Mouse (Mus musculus): Measurements from ENCODE around the gene Uqcc1. TPM values are rescaled to one million over a fixed set of nuclear protein-coding genes. Genes with fewer than 3 reads are reported as not detected.

Uqcc1 gene
- total and polyA plus RNA-seq, 3 experiments = 35.3 to 55.2 (median 49.8) TPM

DNA sequence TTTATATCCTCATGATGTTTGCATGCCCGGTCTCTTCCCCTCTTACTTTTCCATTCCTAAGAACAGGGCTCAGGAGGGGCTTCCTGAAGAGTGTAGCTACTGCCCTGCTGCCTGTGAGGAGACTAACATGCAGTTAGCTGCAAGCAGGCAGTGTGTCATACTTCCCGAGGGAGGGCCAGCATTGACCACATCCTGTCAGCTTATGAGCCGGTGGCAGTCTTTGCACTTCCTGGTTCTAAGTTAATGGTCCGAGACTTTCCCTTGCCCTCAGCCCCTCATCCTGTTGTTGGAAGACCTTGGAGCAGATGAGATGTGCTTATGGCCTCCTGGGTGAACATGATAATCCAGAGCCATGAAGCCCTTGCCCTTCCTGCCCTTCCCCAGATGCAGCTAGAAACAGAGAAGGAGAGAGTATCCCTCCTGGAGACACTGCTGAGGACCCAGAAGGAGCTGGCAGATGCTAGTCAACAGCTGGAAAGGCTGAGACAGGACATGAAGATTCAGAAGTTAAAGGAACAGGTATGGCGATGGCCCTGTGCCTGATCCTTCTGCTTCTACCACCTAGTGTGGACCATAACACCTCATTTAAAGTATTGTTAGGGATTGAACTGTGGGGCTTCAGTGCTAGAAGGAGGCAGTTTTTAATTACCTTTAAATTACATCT is 49.4 kb upstream of the Uqcc1 start:
- Histone ChIP-seq H3K36me3 (replicated peaks in 1 of 2; ENCODE audit: control insufficient read depth in 1 of 2, insufficient read depth in 1 of 2, low read length in 1 of 2) (peaks cover 43 to 61% of the 10 kb centered on the region in 2 experiments), H3K4me1 (ENCODE audit: control insufficient read depth in 1 of 2, insufficient read depth in 2 of 2) (peaks cover 0 to 48% of the 10 kb centered on the region in 2 experiments; a peak in 2 of 4 replicates), H3K9ac (ENCODE audit: insufficient read depth, low read depth) (peak overlapping the region; percentile 76), H3K27me3 (replicated peaks) (no peaks in the 10 kb centered on the region), H3K4me3 (replicated peaks in 1 of 3; ENCODE audit: low read depth in 2 of 3, low read length in 2 of 3, poor library complexity in 1 of 3) (peak overlapping the region; percentile 48 to 72 (median 62)), H3K79me2 (replicated peaks; ENCODE audit: control insufficient read depth, extremely low read depth, insufficient read depth, poor library complexity, severe bottlenecking) (peaks cover 12% of the 10 kb centered on the region), H3K4me2 (ENCODE audit: insufficient read depth, low read depth, poor library complexity, severe bottlenecking) (peak overlapping the region; percentile 88), H3K27ac (ENCODE audit: insufficient read depth, low read depth) (peak overlapping the region; percentile 55), H3K9me3 (replicated peaks; ENCODE audit: low read length) (no peaks in the 10 kb centered on the region)
- dilution Hi-C loops (cut with MboI; ENCODE audit: extremely low pct_ligation_motif_present, extremely low pct_unique_long_range_greater_than_20kb, low sequenced_read_pairs) = no loop called here
- in situ Hi-C loops (cut with MboI; ENCODE audit: low pct_ligation_motif_present, low pct_unique_long_range_greater_than_20kb, low sequenced_read_pairs) = loop anchor here (25.0 kb wide), 1 partner anchor 308 kb away; no protein-coding TSS in a partner anchor
- TF ChIP-seq POLR2A (IDR thresholded peaks at IDR 0.05; ENCODE audit: low read depth, low read length) (peak; percentile 82), ELF1 (IDR thresholded peaks at IDR 0.05; ENCODE audit: low read depth, low read length) (peak; percentile 97), RCOR1 (conservative IDR thresholded peaks at IDR 0.05; ENCODE audit: low read depth, low read length) (no peak), MXI1 (IDR thresholded peaks at IDR 0.05; ENCODE audit: low read depth, low read length) (peak; percentile 87), SIN3A (IDR thresholded peaks at IDR 0.05; ENCODE audit: low read length) (peak; percentile 93; the same call in 1 of the 2 replicates), E2F4 (IDR thresholded peaks at IDR 0.05; ENCODE audit: insufficient replicate concordance, low read depth, low read length) (no peak), MAX (IDR thresholded peaks at IDR 0.05; ENCODE audit: low read length) (peak; percentile 61; the same call in 1 of the 2 replicates), GABPA (IDR thresholded peaks at IDR 0.05; ENCODE audit: insufficient replicate concordance, low read depth, low read length) (no peak), ZC3H11A (IDR thresholded peaks at IDR 0.05; ENCODE audit: low read depth, low read length) (no peak), NRF1 (IDR thresholded peaks at IDR 0.05; ENCODE audit: low read depth, low read length) (no peak), TBP (conservative IDR thresholded peaks at IDR 0.05; ENCODE audit: low read depth, low read length) (peak; percentile 91), SMC3 (IDR thresholded peaks at IDR 0.05; ENCODE audit: low read depth, low read length) (no peak), USF1 (IDR thresholded peaks at IDR 0.05; ENCODE audit: low read depth, low read length) (no peak), BHLHE40 (IDR thresholded peaks at IDR 0.05; ENCODE audit: low read depth, low read length) (peak; percentile 16; the same call in 1 of the 2 replicates), MAZ (IDR thresholded peaks at IDR 0.05; ENCODE audit: low read depth, low read length) (no peak), MAFK (IDR thresholded peaks at IDR 0.05; ENCODE audit: insufficient replicate concordance, low read length) (no peak), NELFE (IDR thresholded peaks at IDR 0.05; ENCODE audit: low read depth, low read length) (peak; percentile 81), POLR2AphosphoS2 (IDR thresholded peaks at IDR 0.05; ENCODE audit: low read depth, low read length) (0 out of 2 replicates have a peak, but pooled peaks have one; percentile 38), CHD2 (IDR thresholded peaks at IDR 0.05; ENCODE audit: low read length) (peak; percentile 41; the same call in 1 of the 2 replicates), CTCF (conservative IDR thresholded peaks at IDR 0.05 in 1 of 2, IDR thresholded peaks at IDR 0.05 in 1 of 2; ENCODE audit: low read depth in 2 of 2, low read length in 2 of 2) (no peak), TCF12 (IDR thresholded peaks at IDR 0.05; ENCODE audit: low read depth, low read length) (peak; percentile 93), MEF2A (IDR thresholded peaks at IDR 0.05; ENCODE audit: borderline replicate concordance, low read depth, low read length) (peak; percentile 76; the same call in 1 of the 2 replicates), MYC (IDR thresholded peaks at IDR 0.05; ENCODE audit: low read depth, low read length) (peak; percentile 63; the same call in 1 of the 2 replicates), ZNF384 (IDR thresholded peaks at IDR 0.05; ENCODE audit: low read depth, low read length) (no peak), UBTF (IDR thresholded peaks at IDR 0.05; ENCODE audit: low read depth, low read length) (no peak), USF2 (conservative IDR thresholded peaks at IDR 0.05; ENCODE audit: low read depth, low read length) (no peak), JUN (IDR thresholded peaks at IDR 0.05; ENCODE audit: insufficient read depth, low read depth, low read length) (peak; percentile 59; the same call in 1 of the 2 replicates), IRF4 (IDR thresholded peaks at IDR 0.05; ENCODE audit: low read depth, low read length) (peak; percentile 49), JUND (conservative IDR thresholded peaks at IDR 0.05; ENCODE audit: low read depth, low read length) (peak; percentile 48; the same call in 1 of the 2 replicates), PAX5 (IDR thresholded peaks at IDR 0.05; ENCODE audit: low read length) (no peak), RAD21 (IDR thresholded peaks at IDR 0.05; ENCODE audit: low read depth, low read length) (no peak), ZKSCAN1 (IDR thresholded peaks at IDR 0.05; ENCODE audit: borderline replicate concordance, low read depth, low read length) (no peak), CHD1 (IDR thresholded peaks at IDR 0.05; ENCODE audit: low read depth, low read length) (no peak), KAT2A (IDR thresholded peaks at IDR 0.05; ENCODE audit: insufficient replicate concordance, low read length) (peak; percentile 63; the same call in 1 of the 2 replicates), ZMIZ1 (IDR thresholded peaks at IDR 0.05; ENCODE audit: low read depth, low read length) (peak; percentile 82; the same call in 1 of the 2 replicates), ETS1 (conservative IDR thresholded peaks at IDR 0.05; ENCODE audit: low read depth, low read length) (peak; percentile 59), EP300 (IDR thresholded peaks at IDR 0.05; ENCODE audit: low read length) (peak; percentile 71; the same call in 1 of the 2 replicates), HCFC1 (IDR thresholded peaks at IDR 0.05; ENCODE audit: low read depth, low read length) (peak; percentile 71)
- DNase-seq (ENCODE audit: extremely low read depth) = peak; percentile 89

All from CH12.LX (cell line).